Mouse (Mus musculus) cerebellum, adult 2 months (tissue): ENCODE measurements around the gene Gstm1.
"Not testable (repeated sequence)": the region's sequence is repeated elsewhere in the genome, so short reads cannot be mapped to it uniquely, and the experiment has no call there.

ENCODE experiments used
- CTCF ChIP-seq: fragments of 200-500 bp; IDR thresholded peaks from 2 replicates; pipeline ENCODE4 v1.5.1; 2011; ENCODE audit warnings: low read depth, mild to moderate bottlenecking, control low read depth, low read length, moderate library complexity, borderline replicate concordance; ENCODE audit not compliant: insufficient read depth
- POLR2A ChIP-seq: fragments of 200-500 bp; IDR thresholded peaks from 2 replicates; pipeline ENCODE4 v1.6.1; 2011; ENCODE audit warnings: low read length, control low read depth, borderline replicate concordance; ENCODE audit not compliant: insufficient read depth

DNA sequence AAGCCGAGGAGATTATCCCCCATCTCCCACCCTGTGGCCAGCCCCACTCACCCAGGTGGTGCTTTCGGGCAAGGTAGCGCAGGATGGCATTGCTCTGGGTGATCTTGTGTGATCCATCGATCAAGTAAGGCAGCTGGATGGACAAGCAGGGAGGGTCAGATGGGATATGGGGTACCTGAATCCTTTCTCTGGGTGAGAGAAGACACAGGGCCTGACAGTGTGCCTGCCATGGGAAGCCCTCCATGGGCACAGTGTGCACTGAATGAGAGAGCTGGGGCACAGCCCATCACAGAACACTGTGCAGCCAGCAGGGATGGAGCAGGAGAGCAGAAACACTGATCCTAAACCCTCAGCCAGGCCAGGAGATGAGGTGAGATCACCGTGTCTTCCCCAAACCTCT, 1.3 kb downstream of the Gstm1 start:
- TF ChIP-seq CTCF, POLR2A: not testable (repeated sequence)
